ENCODE assay signal across 9 mouse cellular contexts in the genomic region with DNA sequence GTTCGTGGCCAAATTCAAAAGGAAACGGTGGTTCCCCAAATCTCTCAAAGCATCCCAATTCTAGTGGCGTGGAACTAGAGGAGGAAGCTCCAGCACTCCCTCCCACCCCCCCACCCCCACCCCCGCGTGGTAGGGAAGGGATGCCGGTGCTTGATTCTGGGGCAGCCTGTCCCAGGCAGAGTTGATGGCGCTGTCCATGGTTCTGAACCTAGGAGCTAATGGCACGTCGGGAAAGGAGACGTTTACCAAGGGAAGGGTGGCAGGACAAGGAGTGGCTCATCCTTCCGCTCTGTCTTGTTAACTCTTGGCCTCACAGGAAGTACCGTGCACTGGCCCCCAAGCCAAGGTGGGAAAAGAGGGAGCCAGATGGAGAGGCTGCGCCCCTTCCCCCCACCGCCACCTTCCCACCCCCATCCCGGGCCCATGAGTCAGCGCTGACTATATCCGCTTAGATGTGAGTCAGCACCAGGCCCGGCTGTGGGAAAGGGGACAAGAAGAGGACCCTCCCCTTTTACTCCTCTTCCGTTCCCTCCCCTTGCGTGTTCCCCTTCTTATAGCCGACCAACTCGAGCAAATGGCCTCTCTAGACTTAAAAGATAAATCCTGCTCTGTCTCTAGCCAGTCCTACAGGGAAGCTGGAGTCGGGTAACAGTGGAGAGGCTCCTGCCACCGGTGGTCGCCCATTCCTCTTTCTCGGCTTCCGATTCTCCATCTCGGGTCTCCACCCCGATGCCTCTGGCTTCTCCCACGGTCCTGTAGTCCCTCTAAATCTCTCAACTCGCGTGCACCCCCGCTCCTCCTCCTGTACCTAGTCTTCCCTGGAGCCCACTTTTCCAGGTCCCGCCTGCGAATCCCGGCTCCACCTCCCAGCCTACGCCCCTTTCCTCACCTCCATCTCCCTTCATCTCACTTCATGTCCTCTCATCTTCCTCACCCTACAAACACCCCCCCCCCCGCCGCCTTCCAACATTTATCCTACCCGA. TPM values are rescaled to one million over a fixed set of nuclear protein-coding genes. Genes with fewer than 3 reads are reported as not detected.
DNase-seq lines count a peak whose midpoint lies in the region; ATAC-seq and TF ChIP-seq lines count a peak whose summit lies in the region.
"Had no signal": no experiment of that assay in that cellular context is flagged by ENCODE, and none has a peak within 500 bp of the region (broad histone marks: within the 10 kb centered on the region; RNA-seq: fewer than 3 reads in every experiment).

No protein-coding gene starts in this region.

- WGBS in forebrain, embryonic 15.5 days, result 2% methylated on average over 40 of the region's 40 CpGs

- H3K4me1 ChIP-seq in forebrain, embryonic 15.5 days, result peaks cover 10% of the 10 kb centered on the region

- H3K9me3 ChIP-seq in forebrain, embryonic 15.5 days, result no peaks in the 10 kb centered on the region

- peaks cover 44% of the 10 kb centered on the region for H3K27me3 ChIP-seq in forebrain, embryonic 15.5 days

- H3K9ac ChIP-seq in forebrain, embryonic 15.5 days (replicated peaks), result peak overlapping the region; percentile 43

- TF ChIP-seq POLR2A in brain, embryonic 14.5 days (IDR thresholded peaks at IDR 0.05; ENCODE audit: borderline replicate concordance, extremely low read depth, insufficient read depth, insufficient read length, poor library complexity, severe bottlenecking), result no peak

- H3K4me3 ChIP-seq in forebrain, embryonic 15.5 days, result peak overlapping the region; percentile 50

- TF ChIP-seq CTCF in brain, embryonic 14.5 days (IDR thresholded peaks at IDR 0.05; ENCODE audit: borderline replicate concordance, extremely low read depth, insufficient read depth, insufficient read length), result no peak

- no peaks in the 10 kb centered on the region for H3K36me3 ChIP-seq in forebrain, embryonic 15.5 days

- H3K27ac ChIP-seq in forebrain, embryonic 15.5 days (replicated peaks), result no peak overlapping the region

- ATAC-seq in forebrain, embryonic 15.5 days (replicated peaks), result peak; percentile 54

- peak; percentile 30 to 76 for DNase-seq in spleen, postnatal 10 days (ENCODE audit: low spot score in 2 of 2)
- DNase-seq in spleen, postnatal 14 days (ENCODE audit: low spot score in 2 of 2), result no peak
- DNase-seq in brain, embryonic 14.5 days (ENCODE audit: low read depth), result peak; percentile 47
- DNase-seq in kidney, adult 9 months, result peak; percentile 42
- peak; percentile 80 for DNase-seq in lung, postnatal 14 days
- peak; percentile 60 for DNase-seq in ovary, postnatal 36 days (ENCODE audit: low spot score)
- no peak for DNase-seq in T-cell, adult 2 months (ENCODE audit: low spot score)

- H3K4me2 ChIP-seq in forebrain, embryonic 15.5 days (replicated peaks), result peak overlapping the region; percentile 72

RNA-seq across cellular contexts. Expression of a gene that starts 1.0 kb away (rescaled TPM):
- 33.4 and 53.4 TPM in 2 replicates for polyA plus RNA-seq in brain, embryonic 14.5 days (2012; rRNA removed)
- polyA plus RNA-seq in forebrain, embryonic 15.5 days (2015; fragmentation: Nextera tagmentation; extraction: Ambion mirVana), result 6.9 and 8.7 TPM in 2 replicates

RNA-seq across cellular contexts. Expression of a gene that starts 15.0 kb away (rescaled TPM):
- 78.9 and 87.2 TPM in 2 replicates for polyA plus RNA-seq in brain, embryonic 14.5 days (2012; rRNA removed)
- 38.6 and 51.0 TPM in 2 replicates for polyA plus RNA-seq in forebrain, embryonic 15.5 days (2015; fragmentation: Nextera tagmentation; extraction: Ambion mirVana)

RNA-seq across cellular contexts. Expression of a gene that starts 27.1 kb away (rescaled TPM):
- polyA plus RNA-seq in brain, embryonic 14.5 days (2012; rRNA removed), result 52.4 and 53.3 TPM in 2 replicates
- polyA plus RNA-seq in forebrain, embryonic 15.5 days (2015; fragmentation: Nextera tagmentation; extraction: Ambion mirVana), result 53.0 and 54.0 TPM in 2 replicates

RNA-seq across cellular contexts. Expression of a gene that starts 31.4 kb away (rescaled TPM):
- polyA plus RNA-seq in brain, embryonic 14.5 days (2012; rRNA removed), result not detected in 2 replicates
- polyA plus RNA-seq in forebrain, embryonic 15.5 days (2015; fragmentation: Nextera tagmentation; extraction: Ambion mirVana), result not detected in 2 replicates
- polyA plus RNA-seq: frontal cortex, adult 2 months had no signal

RNA-seq across cellular contexts. Expression of a gene that starts 43.6 kb away (rescaled TPM):
- polyA plus RNA-seq in brain, embryonic 14.5 days (2012; rRNA removed), result 3.3 and 7.9 TPM in 2 replicates
- polyA plus RNA-seq in forebrain, embryonic 15.5 days (2015; fragmentation: Nextera tagmentation; extraction: Ambion mirVana), result 14.9 and 19.5 TPM in 2 replicates

Comparison
In these comparisons a context has a peak if more than half of its experiments do, and no peak if none do; other contexts are left out.
1. DNase-seq: peak in spleen, postnatal 10 days (2 of 2), brain, embryonic 14.5 days (single experiment), kidney, adult 9 months (single experiment), lung, postnatal 14 days (single experiment) and ovary, postnatal 36 days (single experiment); none in spleen, postnatal 14 days (0 of 2) and T-cell, adult 2 months (single experiment).